Mouse (Mus musculus) Patski (cell line): ENCODE results near the gene Golgb1. TPM values are rescaled to one million over a fixed set of nuclear protein-coding genes. Genes with fewer than 3 reads are reported as not detected.

Experiments
- ATAC-seq: fragments of 100-300 bp; one replicate; pipeline ENCODE4 v1.8.0; 2021
- CTCF ChIA-PET: fragments of 350-600 bp; sonication (Branson Sonifier 250); formaldehyde crosslinking; loops from one replicate; lab custom pipeline; 2022; ENCODE audit warnings: inconsistent platforms; lab: Charles Lee
- POLR2A ChIA-PET: fragments of 350-600 bp; sonication (Branson Sonifier 250); formaldehyde crosslinking; loops from one replicate; lab custom pipeline; 2022; ENCODE audit warnings: antibody characterized with exemption, inconsistent platforms; lab: Charles Lee
- DNase-seq: peaks from one replicate; pipeline ENCODE4 v3.0.0-alpha.2; 2011; ENCODE audit warnings: low read depth, low spot score
- H3K27me3 ChIP-seq: fragments of 371-371 bp; one replicate; pipeline ENCODE4 v1.5.1; 2021
- CTCF ChIP-seq: fragments of 100-300 bp; IDR thresholded peaks from one replicate; pipeline ENCODE4 v1.5.1; 2021
- in situ Hi-C: fragments of 300-500 bp; cut with MboI; formaldehyde crosslinking; loops from 3 replicates; pipeline ENCODE4 v1.11.1; 2018; ENCODE audit warnings: low pct_unique_long_range_greater_than_20kb, mixed read lengths
- polyA plus RNA-seq: library from polyadenylated mRNA; unstranded; gene quantifications from one replicate; pipeline ENCODE4 v1.2.3, GENCODE M21; 2021

Gene Golgb1
- polyA plus RNA-seq, 1 experiment from 2014 or later = 47.0 TPM

- ATAC-seq (no peak), DNase-seq (no peak)
- in situ Hi-C loops = loop anchor here (10.0 kb wide), 1 partner anchor 112 kb away; the partner anchor contains the start of gene Fbxo40
- ChIA-PET CTCF (interaction anchor here (2.5 kb wide), 1 partner anchor 30 kb away, joined by 5 read pairs; no protein-coding TSS in a partner anchor), POLR2A (interaction anchor here (0.6 kb wide), 1 partner anchor 899 kb away, joined by 8 read pairs; no protein-coding TSS in a partner anchor)
- TF ChIP-seq CTCF = no peak
- no peaks in the 10 kb centered on the region for H3K27me3 ChIP-seq
These were observed 7.9 kb downstream of the Golgb1 start for GRCm38 (mm10) chr16:36882737-36883343.

GRCm38 (mm10) chr16:36884881-36885280, 9.9 kb downstream of the Golgb1 start:
- no peak for ATAC-seq
- CTCF ChIA-PET = interaction anchor here (2.5 kb wide), 1 partner anchor 28 kb away, joined by 5 read pairs; no protein-coding TSS in a partner anchor
- no peak for DNase-seq
- TF ChIP-seq CTCF = peak; percentile 75
- POLR2A ChIA-PET = no interaction called here
- in situ Hi-C loops = loop anchor here (10.0 kb wide), 1 partner anchor 110 kb away; the partner anchor contains the start of gene Fbxo40
- no peaks in the 10 kb centered on the region for H3K27me3 ChIP-seq

- no peak for ATAC-seq
- H3K27me3 ChIP-seq = no peaks in the 10 kb centered on the region
- TF ChIP-seq CTCF = no peak
- in situ Hi-C loops = loop anchor here (10.0 kb wide), 1 partner anchor 109 kb away; the partner anchor contains the start of gene Fbxo40
- POLR2A ChIA-PET = no interaction called here
- CTCF ChIA-PET = no interaction called here
- DNase-seq = no peak
These were observed 11.0 kb downstream of the Golgb1 start for GRCm38 (mm10) chr16:36885912-36886311.

GRCm38 (mm10) chr16:36887546-36887945, 12.6 kb downstream of the Golgb1 start:
- ATAC-seq (no peak), DNase-seq (no peak)
- TF ChIP-seq CTCF = no peak
- POLR2A ChIA-PET = no interaction called here
- in situ Hi-C loops = loop anchor here (10.0 kb wide), 1 partner anchor 107 kb away; the partner anchor contains the start of gene Fbxo40
- H3K27me3 ChIP-seq = no peaks in the 10 kb centered on the region
- CTCF ChIA-PET = interaction anchor here (0.8 to 1.3 kb wide), 2 partner anchors 11 to 15 kb away, joined by 3 to 4 read pairs; no protein-coding TSS in a partner anchor

GRCm38 (mm10) chr16:36890559-36890958, 15.6 kb downstream of the Golgb1 start:
- ATAC-seq (no peak), DNase-seq (no peak)
- TF ChIP-seq CTCF = no peak
- no peaks in the 10 kb centered on the region for H3K27me3 ChIP-seq
- ChIA-PET CTCF (no interaction called here), POLR2A (no interaction called here)
- in situ Hi-C loops = no loop called here

GRCm38 (mm10) chr16:36891415-36891814, 16.5 kb downstream of the Golgb1 start:
- CTCF ChIA-PET = no interaction called here
- no peaks in the 10 kb centered on the region for H3K27me3 ChIP-seq
- DNase-seq (no peak), ATAC-seq (no peak)
- POLR2A ChIA-PET = no interaction called here
- in situ Hi-C loops = no loop called here
- no peak for TF ChIP-seq CTCF

- no peak for TF ChIP-seq CTCF
- no peaks in the 10 kb centered on the region for H3K27me3 ChIP-seq
- in situ Hi-C loops = no loop called here
- CTCF ChIA-PET = interaction anchor here (1.3 to 1.4 kb wide), 2 partner anchors 21 to 35 kb away, joined by 3 to 5 read pairs; no protein-coding TSS in a partner anchor
- DNase-seq (no peak), ATAC-seq (no peak)
- POLR2A ChIA-PET = no interaction called here
These were observed 18.4 kb downstream of the Golgb1 start for GRCm38 (mm10) chr16:36893317-36893716.

- CTCF ChIA-PET = no interaction called here
- H3K27me3 ChIP-seq = no peaks in the 10 kb centered on the region
- TF ChIP-seq CTCF = no peak
- POLR2A ChIA-PET = no interaction called here
- in situ Hi-C loops = no loop called here
- ATAC-seq (no peak), DNase-seq (no peak)
These were observed 21.8 kb downstream of the Golgb1 start for GRCm38 (mm10) chr16:36896712-36897111.

GRCm38 (mm10) chr16:36903156-36903555, 28.2 kb downstream of the Golgb1 start:
- in situ Hi-C loops = no loop called here
- DNase-seq (no peak), ATAC-seq (no peak)
- no peaks in the 10 kb centered on the region for H3K27me3 ChIP-seq
- no peak for TF ChIP-seq CTCF
- ChIA-PET CTCF (interaction anchor here (1.0 to 1.1 kb wide), 2 partner anchors 8 to 15 kb away, joined by 3 to 4 read pairs; no protein-coding TSS in a partner anchor), POLR2A (no interaction called here)

GRCm38 (mm10) chr16:36911909-36912308, 37.0 kb downstream of the Golgb1 start:
- POLR2A ChIA-PET = no interaction called here
- TF ChIP-seq CTCF = no peak
- ATAC-seq (no peak), DNase-seq (no peak)
- no peaks in the 10 kb centered on the region for H3K27me3 ChIP-seq
- CTCF ChIA-PET = interaction anchor here (0.8 to 1.8 kb wide), 3 partner anchors 9 to 28 kb away, joined by 3 to 5 read pairs (median 4); no protein-coding TSS in a partner anchor
- in situ Hi-C loops = no loop called here

- CTCF ChIA-PET = interaction anchor here (0.8 to 1.8 kb wide), 3 partner anchors 9 to 29 kb away, joined by 3 to 5 read pairs (median 4); no protein-coding TSS in a partner anchor
- in situ Hi-C loops = no loop called here
These were observed 37.4 kb downstream of the Golgb1 start for GRCm38 (mm10) chr16:36912311-36912710.

More at GRCm38 (mm10) chr16:36912311-36912710, 37.4 kb downstream of the Golgb1 start:
- ATAC-seq = no peak
- no peaks in the 10 kb centered on the region for H3K27me3 ChIP-seq
- no peak for TF ChIP-seq CTCF
- DNase-seq = no peak
- POLR2A ChIA-PET = no interaction called here
